Mouse (Mus musculus): ENCODE measurements at regions not wholly inside any gene's neighbourhood (a gene's known extent, or its start where the extent isn't known, plus 50 kb on each side); places are given as distances from the start of the nearest gene placed in this dataset.

DNA sequence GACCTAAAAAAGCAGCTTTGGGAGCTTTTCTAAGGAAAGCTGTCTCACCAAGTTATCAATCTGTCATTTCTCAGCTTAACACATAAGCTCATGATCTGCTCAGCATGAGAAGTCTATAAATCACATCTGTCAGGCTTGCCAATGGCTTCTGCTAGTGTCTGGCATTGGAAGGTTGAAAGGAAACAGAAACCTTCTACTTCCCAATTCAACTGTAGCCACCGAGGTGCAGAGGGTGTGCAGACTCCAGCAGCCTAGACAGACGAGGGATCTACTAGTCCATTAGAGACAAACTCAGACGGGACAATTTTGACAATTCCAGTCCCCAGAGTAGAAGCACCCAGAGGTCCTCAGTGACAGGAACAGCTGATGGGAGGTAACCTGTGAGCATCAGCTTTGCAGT lies 103.0 kb downstream of the Nab1 start:
- DNase-seq (ENCODE audit: low spot score), result no peak

DNA sequence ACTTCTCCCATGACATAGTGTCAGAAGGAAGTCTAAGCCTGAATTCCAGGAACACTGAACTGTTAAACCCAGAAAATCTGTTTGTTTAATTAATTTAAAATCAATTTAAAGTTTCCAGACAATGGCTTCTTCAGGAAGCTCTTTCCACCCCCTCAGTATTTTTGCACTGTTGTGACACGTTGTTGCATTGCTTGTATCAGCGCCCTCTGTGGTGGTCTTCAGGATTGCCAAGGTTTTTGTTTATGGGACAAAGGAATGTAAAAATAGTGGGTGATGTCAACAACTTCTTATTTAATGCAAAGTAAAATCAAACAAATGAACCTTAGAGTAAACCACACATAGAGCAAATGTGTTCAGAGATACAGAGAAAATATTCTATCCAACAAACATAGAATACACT lies 107.5 kb downstream of the Nab1 start:
- DNase-seq (ENCODE audit: low spot score), result no peak

DNA sequence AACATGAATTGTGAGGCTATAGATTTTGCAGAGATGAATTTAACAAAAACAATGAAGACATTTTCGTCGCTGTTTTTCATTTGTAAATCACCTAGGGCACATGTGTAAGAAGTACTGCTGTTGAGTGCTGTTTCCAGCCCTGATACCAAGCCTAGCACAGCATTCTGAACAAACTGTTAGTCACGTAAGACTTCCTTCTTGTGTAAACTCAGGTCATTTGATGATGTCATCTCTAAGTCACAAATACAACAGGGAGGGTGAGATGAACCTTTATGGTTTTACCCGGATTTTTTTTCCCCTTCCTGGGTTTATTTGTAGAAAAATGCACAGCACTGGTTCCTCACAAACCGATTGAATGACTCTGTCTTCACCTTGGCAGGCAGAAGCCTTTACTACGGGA lies 111.6 kb downstream of the Nab1 start:
- DNase-seq (ENCODE audit: low spot score), result no peak

DNA sequence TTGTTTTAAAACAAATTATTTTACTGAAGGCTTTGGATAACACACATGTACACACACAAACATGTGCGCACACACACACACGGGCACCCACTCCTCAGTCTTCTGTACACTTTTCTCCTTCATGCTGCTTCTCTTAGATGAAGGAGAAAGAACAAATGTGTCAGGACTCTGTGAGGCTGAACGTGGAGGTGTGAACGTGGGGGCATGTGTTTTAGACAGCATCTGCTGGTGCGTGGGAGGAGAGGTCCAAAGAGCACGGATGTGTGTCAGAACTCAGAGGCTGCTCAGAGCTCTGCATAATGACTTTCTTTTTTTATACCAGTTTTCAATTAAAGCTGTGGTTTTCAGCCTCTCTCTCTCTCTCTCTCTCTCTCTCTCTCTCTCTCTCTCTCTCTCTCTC lies 112.4 kb downstream of the Nab1 start:
- no peak for DNase-seq (ENCODE audit: low spot score)

DNA sequence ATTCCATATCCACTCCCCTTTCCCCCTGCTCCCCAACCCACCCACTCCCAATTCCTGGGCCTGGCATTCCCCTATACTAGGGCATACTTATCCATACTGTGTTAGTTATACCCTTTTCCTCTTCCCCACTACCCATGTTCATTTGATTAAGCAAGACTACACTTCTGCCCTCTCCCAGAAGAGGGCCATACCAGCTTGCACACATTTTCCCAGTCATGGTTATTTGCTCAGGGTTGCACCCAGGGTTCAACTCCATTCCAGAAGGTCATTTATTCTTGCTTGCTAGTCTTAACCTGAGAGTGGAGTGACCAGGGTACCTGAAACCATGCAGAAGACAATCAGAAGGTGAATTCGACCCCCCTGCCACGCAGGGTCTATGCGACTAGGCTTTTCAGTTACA lies 113.4 kb downstream of the Nab1 start:
- no peak for DNase-seq (ENCODE audit: low spot score)

DNA sequence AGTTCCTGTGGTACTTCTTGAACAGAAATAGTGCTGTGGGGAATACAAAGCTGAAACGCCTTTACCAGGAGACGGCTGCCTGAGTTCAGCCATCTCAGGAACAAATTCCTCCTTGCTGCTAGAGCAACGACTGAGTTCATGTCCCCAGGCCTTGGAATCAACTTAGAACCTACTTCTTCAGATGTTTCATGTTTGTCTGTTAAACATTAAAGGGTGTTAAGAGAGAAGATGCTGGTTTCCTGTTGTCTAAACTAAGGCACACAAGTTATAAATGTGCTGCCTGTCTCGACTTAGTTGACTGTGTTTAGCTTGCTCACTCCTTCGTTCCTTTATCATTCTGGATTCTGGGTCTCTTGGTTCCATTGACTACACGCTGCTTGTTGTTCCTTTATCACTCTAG lies 125.2 kb downstream of the Nab1 start:
- DNase-seq (ENCODE audit: low spot score), result no peak

DNA sequence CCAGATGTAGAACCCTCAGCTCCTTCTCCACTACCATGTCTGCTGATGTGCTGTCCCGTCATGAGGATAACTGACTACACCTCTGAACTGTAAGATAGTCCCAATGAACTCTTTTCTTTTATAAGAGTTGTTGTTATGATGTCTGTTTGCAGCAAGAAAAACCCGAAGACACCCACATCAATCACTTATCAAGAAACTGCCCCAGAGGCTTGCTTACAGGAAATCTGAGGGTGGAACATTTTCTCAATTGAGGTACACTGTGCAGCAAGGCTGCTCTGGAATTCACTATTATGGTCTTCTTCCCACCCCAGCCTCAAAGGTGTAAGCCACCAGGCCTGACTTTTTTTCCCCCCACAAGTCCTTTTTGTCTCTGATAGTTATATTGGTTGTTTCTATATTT lies 125.8 kb downstream of the Nab1 start:
- no peak for DNase-seq (ENCODE audit: low spot score)

DNA sequence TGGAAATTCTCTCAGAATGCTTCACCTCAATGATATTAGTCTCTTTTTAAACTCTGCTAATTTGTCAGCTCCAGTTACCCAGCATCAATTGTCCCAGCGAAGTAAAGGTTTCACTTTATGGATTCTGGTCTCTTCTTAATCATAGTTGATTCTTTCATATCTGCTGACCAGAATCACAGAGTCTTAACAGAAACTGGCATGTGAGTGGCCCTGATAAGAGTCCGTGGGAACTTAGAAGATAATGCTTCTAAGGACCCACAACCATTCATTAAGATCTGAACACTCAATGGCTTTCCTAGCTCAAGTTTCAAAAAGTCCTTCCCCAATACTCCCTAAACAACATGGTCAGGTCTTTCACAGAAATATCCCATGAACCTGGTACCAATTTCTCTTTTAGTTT lies 126.7 kb downstream of the Nab1 start:
- no peak for DNase-seq (ENCODE audit: low spot score)

DNA sequence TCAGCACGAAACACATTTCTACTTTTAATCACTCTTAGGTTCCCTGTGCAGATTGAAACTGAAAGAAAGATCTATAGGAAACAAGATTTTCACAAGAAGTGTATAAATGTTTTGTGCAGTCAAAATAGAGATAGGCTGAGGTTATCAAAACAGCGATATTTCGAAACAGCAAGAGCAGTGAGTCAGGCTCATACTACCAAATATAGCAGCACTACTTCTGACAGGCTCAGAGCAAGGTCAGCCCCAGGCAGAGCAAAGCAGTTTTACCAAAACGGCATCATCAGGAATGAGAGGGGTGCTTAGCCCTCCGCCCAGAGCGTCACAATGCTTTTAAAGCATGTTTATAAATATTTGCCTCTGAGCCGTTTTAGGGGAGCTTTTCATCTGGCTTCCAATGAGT lies 133.4 kb upstream of the Gls start:
- DNase-seq (ENCODE audit: low spot score), result no peak

DNA sequence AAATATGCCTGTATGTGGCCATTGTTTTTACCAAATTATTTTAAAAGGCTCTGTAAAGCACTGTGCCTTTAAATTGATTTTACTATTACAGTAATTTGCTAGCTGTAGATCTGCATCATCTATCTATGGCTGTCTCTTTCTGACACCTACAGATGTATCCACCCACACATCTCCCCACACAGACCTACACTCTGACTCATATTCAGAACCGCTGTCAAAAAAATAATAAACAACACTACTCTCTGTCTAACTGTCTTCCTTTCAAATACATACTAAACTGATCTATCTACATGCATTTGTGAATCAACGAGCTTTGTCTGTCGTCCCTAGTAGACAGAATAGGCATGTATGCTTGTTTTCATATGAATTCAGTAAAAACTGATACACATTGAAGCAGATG lies 130.6 kb upstream of the Gls start:
- DNase-seq (ENCODE audit: low spot score), result no peak

DNA sequence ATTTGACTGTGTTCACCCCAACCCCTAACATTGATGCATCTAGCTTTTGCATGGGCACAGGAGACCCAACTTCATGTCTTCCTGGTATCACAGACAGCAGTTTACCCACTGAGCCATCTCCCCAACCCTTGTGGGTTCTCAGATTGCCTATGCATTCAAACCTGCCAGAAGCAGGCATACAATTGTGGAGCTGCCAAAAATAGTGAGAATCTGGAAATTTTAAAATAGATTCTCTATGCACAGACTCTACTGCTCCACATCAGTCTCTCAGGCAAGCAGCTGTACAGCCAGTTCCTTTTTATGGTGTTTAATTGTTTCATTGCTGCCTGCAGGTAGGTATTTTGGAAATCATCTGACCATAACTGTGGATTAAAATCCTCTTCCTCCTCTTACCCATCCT lies 129.9 kb upstream of the Gls start:
- no peak for DNase-seq (ENCODE audit: low spot score)

DNA sequence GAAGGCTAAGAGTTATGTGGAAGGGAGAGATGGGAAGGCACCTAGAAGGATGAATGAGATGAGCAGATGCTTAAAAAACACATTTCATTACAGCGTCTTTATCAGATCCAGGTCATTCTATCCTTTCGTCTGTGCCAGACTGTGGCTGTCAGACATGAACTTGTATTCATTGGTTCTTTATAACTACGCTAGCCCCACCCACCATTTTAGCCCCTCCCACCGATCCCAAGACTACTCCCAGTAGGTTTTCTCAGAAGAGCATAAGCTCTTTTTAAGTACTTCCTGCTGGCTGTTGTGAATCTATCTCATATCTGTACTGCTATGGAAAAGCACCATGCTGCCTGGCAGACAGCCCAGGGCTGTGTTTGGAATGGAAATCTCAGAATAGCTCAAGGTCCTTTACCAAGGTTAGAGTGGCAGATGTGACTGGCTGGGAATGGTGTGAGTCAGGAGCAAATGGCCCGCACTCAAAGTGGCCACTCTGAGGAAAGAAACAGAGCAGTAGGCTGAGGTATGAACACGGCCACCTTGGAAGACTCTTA lies 121.1 kb upstream of the Gls start:
- no peak for DNase-seq (ENCODE audit: low spot score)

DNA sequence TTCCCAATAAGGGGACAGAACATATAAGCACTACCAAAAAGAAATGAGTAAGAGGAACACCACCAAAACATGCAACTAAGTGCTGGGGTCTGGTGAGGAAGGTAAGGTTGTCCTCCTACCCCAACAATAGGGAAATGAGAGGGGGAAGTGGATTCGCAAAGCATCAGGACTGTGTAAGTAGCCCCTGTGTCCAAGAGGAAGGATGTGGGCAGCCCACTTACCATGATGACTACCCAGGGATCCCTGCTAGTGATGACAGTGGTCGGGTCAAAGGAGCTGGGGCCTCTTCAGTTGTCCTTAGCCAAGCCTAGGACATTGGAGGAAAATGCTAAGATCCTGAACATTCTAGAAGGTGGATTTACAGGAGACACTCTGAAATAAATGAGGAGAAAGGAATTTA lies 109.1 kb upstream of the Gls start:
- DNase-seq (ENCODE audit: low spot score), result no peak

DNA sequence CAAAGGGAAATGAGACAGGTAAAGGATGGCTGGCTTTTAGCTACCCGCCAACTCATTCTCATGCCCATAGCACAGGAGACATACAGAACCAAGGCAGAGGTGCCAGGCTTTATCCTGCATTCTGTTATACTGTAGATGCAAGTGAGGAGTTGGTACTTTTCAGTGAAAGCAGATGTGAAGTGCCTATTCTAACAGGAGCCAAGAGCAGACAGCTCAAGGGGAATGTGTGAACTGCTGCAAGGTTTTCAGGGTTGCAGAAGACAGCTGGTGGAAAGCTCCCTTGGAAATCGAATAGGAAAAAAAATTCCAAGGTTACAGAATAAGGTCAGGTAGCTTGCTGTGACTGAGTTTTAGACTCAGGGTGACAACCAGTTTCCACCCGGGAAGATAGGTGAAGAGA lies 105.7 kb upstream of the Gls start:
- DNase-seq (ENCODE audit: low spot score), result no peak

DNA sequence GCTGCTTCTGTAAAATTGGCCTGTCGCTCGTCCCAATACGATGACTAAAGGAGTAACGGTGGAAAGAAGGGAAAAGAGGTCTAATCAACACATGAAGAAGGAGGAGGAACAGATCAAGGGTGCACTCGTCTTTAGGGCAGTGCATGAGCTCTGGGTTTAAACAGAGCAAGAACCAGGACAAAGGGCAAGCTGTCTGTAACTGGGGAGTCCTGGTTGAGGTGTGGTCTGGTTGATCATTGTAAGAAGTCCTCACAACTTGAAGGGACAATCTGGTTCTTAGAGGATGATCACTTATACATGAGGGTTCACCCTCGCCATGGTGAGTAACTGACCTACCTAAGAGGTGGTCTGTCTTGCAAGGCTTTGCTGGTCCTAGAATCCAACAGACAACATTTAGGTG lies 105.2 kb upstream of the Gls start:
- no peak for DNase-seq (ENCODE audit: low spot score)

DNA sequence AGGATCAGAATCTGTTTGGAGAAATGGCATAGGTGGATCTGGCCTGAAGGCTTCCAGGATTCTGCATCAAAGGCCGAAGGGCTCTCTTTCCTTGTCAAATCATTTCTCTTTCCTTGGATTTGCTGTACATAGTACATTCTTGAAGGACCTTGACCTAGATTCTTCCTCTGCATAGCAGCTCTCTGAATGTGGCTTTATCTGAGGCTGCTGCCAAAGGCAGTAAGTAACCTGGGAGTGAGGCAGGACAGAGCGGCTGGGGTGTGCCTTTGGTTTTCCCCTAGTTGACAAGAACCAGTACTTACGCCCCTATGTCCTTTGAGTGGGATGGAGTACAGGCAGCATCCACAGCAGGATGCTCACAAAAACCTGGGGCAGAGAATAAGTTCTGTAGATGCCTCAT lies 103.7 kb upstream of the Gls start:
- no peak for DNase-seq (ENCODE audit: low spot score)

DNA sequence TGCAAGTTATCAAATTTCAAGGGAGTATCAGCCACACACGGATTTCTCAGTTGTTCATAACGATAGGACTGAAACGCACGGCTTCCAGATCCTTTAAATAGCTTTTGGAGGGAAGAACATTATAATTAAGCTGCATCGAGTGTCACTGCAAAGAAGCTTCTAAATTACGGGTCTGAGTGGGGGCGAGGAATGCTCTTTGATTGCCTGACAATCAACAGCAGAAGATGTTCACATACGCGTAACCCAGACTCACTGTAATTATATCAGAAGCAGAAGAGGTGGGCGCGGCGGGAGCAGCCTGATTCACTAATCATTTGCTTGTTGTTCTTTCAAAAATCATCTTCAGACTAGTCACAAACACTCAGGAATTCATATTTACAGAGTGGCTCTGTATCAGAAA lies 99.0 kb upstream of the Gls start:
- no peak for DNase-seq (ENCODE audit: low spot score)

DNA sequence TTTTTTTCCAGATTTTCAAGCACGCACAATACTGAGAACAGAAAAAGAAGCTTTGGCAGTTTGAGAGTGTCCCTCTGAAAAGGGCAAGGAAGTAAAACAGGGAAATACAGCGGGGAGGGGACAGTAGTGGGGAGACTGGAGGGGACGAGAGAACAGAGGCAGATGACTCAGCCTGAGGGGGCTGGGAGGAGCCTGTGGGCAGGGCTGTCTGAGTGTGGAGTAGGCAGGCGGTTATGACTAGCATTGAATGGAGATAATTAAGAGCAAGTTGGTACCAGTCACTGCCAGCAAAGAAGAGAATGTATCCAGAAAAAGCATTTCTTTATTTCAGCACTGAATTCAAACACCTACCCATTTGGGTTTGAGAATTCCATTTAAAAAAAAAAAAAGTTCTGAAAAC lies 98.4 kb upstream of the Gls start:
- no peak for DNase-seq (ENCODE audit: low spot score)

DNA sequence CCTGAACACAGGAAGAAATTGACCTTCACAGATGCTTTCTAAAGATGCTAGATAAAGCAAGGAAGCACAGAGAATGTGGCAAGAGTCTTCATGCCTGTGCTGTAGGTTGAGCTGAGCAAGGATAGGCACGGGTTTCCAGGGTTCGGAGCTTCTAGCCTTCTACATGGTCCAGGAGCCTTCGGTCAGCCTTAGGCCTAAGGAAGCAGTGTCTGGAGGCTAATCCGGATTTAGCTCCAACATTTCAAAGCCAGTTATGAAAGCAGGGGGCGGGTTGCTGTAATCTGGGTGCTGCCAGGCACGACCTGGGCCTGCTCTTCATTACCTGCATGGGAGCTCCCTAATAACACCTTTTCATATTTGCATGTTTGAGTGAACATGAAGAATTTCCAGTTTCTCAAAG lies 97.5 kb upstream of the Gls start:
- no peak for DNase-seq (ENCODE audit: low spot score)

DNA sequence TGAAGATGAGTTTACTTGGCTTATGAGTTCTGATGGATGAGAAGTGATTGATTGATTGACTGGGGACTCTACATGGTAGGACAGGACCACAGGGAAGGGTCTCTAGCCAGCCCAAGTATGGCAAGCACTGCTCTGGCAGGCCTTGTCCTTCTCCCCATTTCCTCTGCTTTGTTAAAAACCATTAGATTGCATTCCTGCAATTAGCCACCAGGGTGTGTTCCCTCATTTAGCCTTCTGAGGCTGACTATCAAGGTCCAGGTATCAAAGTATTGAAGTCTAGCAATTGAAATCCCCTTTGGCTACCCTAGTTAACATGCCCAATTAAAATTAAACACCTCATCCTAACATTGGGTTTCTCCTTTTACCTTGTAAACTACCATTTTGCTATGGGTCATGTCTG lies 95.5 kb upstream of the Gls start:
- DNase-seq (ENCODE audit: low spot score), result no peak

DNA sequence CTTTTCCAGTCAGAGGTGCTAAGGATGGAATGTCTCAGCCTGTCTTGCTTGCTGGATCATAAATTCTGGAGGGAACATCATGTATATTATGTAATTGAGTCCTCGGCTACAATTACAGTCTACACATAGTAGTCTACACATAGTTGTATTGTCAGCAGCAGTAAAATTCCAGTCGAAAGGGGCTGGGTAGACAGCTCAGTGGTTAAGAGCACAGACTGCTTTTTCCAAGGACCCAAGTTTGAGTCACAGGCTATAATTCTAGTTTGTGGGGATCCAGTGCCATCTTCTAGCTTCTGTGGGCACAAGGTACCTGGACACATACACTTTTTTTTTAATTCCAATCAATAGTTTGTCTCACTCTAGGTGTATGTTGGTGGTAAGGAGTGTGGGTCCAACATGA lies 91.3 kb upstream of the Gls start:
- no peak for DNase-seq (ENCODE audit: low spot score)

DNA sequence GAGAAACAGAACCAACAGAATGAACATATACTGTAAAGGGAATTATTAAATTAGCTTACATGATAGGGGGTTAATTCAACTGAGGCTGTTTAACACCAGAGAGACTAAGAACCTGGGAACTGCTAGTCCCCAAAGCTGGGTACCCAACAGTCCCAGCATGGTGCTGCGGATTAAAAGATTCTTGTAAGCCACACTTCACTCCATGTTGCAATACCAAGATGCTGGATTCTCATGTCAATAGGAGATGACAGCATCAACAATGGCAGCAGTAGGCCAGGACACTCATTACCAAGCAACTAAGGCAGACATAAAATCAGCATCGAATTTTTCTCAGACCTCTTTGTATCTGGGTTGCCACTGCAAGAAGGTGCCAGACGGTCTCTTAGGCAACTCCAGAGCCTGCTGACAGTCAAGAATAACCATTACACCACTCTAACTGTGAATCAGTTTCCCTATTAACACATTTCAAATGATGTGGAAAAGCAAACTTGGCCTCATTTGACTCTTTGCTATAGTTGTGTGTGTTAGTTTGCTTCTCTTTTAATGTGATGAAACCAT lies 79.1 kb upstream of the Gls start:
- no peak for DNase-seq (ENCODE audit: low spot score)

DNA sequence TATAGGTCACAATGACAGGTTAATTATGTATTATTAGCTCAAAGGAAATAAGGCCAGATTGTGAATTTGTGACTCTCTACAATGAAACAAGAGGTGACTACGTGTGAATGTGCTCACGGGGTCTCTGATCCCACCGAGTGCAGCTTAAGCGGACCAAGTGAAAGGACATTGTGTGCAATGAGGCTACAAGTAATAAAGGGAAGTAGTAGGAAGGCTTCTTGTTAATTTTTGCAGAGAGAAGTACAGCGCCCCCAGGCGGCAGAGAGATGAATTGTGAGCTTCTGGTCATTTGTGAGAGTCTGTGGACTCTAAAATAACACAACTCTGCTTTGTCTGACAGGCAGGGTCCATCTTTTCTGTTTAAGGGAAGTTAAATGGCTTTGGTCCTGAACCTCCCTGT lies 73.9 kb upstream of the Gls start:
- DNase-seq (ENCODE audit: low spot score), result no peak

DNA sequence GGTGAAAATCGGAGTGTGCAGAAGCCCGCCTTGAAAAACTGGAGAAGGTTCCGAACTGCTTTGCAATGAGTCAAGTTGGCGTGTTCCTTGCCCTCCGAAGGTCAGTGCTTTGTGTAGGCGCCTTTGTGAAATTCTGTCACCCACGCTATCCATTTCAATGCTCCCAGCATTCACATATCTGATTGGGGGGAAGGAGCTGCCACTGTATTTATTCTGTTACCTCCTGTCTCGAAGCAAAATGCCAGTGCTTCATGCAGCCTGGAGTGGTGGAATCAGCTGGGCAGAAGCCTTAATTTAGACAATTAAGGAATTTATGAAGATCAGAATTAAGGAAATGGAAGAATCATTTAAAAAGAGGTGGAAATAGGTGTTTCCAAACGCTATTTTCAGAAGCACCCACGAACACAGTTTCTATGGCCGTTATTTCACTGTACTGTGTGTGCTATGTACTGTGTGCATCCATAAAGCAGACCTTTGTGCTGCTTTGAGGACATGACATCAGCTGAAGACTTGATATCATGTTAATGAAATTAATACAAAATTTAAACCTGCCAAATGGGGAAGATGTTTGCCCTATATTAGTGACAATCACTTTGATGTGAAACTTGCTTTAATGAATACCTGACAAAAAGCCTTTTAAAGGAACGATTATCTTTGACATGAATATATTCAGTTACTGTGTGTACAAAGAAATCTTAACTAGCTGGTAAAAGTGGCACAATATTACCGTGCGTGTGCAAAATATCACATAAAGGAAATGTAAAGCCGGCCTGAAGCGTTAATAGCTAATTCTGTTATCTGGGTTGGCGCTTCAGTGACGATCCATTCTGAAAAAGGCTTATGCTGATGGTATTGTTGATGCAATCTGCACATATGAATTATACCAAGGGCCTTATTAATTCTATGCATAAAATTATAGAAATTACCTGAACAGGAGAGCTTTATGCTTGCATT lies 72.9 kb upstream of the Gls start:
- DNase-seq (ENCODE audit: low spot score), result no peak
